Mouse (Mus musculus) inflammation-experienced regulatory T-cells (primary cell): Measurements from ENCODE around the gene Trip13. TPM values are rescaled to one million over a fixed set of nuclear protein-coding genes. Genes with fewer than 3 reads are reported as not detected.

Experiments used
- polyA plus RNA-seq, 2 experiments: library from polyadenylated mRNA; unstranded; fragments of 100-300 nt; shearing (Covaris generic); gene quantifications; one replicate each; pipeline ENCODE4 v1.2.1; 2017

Gene Trip13
- polyA plus RNA-seq: 1 to 10 TPM; 2.1 to 2.2 TPM

GRCm38 (mm10) chr13:73937321-73938176 is at the start of gene Trip13, which contains the start of gene Brd9:
TSS of gene Trip13 (minus strand) at chr13:73937784.
TSS of gene Brd9 (plus strand) at chr13:73937811.

DNA sequence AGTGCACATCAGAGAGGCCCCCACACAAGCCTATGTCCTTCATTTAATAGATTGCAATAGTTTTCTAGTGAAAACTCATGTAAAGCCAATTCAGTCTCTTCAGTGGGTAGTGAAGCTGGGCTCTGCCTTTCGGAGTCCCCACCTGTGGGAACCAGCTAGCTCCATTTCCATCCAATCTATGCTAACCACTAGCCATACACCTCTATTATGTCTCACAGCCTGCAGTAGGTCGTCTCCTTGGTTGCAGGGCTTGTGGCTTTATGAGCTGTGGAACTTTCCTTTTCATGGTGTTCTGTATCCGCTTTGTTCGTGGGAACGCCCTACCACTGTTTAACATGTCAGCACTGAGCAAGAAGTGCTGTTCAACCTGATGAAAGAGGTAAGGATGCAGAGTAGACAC is 26.0 kb upstream of the Trip13 start, which contains the start of gene Zdhhc11:
Gene Zdhhc11, plus strand, starts transcription at position 301 of the 400 bp plus-strand sequence.

Other genes starting within 250 kb of the Trip13 start
- gene Slc6a19, start 232.9 kb downstream of the Trip13 start, polyA plus RNA-seq: under 1 TPM in 1 of 2 experiments, not detected in 1; 0.95 TPM
- gene Slc12a7, start 204.7 kb downstream of the Trip13 start, polyA plus RNA-seq: 100 to 1,000 TPM in 1 of 2 experiments, 10 to 100 TPM in 1; 65.7 to 122 TPM
- gene Nkd2, start 90.2 kb downstream of the Trip13 start, polyA plus RNA-seq: 1 to 10 TPM in 1 of 2 experiments, under 1 TPM in 1; 0.17 to 3.0 TPM
- 10 to 100 TPM; 61.6 to 76.1 TPM for gene Brd9, start within 50 bp of the Trip13 start, polyA plus RNA-seq
- under 1 TPM; 0.12 to 0.37 TPM for gene Zdhhc11, start 26.1 kb upstream of the Trip13 start, polyA plus RNA-seq
- gene Tppp, start 71.6 kb upstream of the Trip13 start, polyA plus RNA-seq: under 1 TPM in 1 of 2 experiments, not detected in 1; 0.29 TPM
- gene Cep72, start 124.5 kb upstream of the Trip13 start, polyA plus RNA-seq: 1 to 10 TPM; 5.3 to 9.4 TPM
- gene Slc9a3, start 183.7 kb upstream of the Trip13 start, polyA plus RNA-seq: under 1 TPM; 0.12 to 0.80 TPM